Mouse (Mus musculus): Measurements from ENCODE around the gene Adk.

- TF ChIP-seq CTCF (IDR thresholded peaks at IDR 0.05; ENCODE audit: borderline replicate concordance, insufficient read depth, low read depth, low read length) (no peak), POLR2A (IDR thresholded peaks at IDR 0.05; ENCODE audit: borderline replicate concordance, insufficient read depth, low read length) (no peak)
These were observed 307.0 kb downstream of the Adk start for GRCm38 (mm10) chr14:21359207-21359895.
